Mouse (Mus musculus): Measurements from ENCODE around the gene Lhx3.

GRCm38 (mm10) chr2:26158064-26158463 lies 50.0 kb downstream of the Lhx3 start:
- TF ChIP-seq MAFK (IDR thresholded peaks at IDR 0.05; ENCODE audit: insufficient read depth, low read depth, low read length) (no peak), HCFC1 (IDR thresholded peaks at IDR 0.05; ENCODE audit: borderline replicate concordance, insufficient read depth, low read length) (no peak), ZNF384 (IDR thresholded peaks at IDR 0.05; ENCODE audit: low read depth, low read length) (no peak), CHD2 (IDR thresholded peaks at IDR 0.05; ENCODE audit: low read depth, low read length) (no peak), ZC3H11A (IDR thresholded peaks at IDR 0.05; ENCODE audit: borderline replicate concordance, low read depth, low read length) (no peak)

All from ES-E14 (cell line).